Mouse (Mus musculus): ENCODE measurements at regions not wholly inside any gene's neighbourhood (a gene's known extent, or its start where the extent isn't known, plus 50 kb on each side); places are given as distances from the start of the nearest gene placed in this dataset.

DNA sequence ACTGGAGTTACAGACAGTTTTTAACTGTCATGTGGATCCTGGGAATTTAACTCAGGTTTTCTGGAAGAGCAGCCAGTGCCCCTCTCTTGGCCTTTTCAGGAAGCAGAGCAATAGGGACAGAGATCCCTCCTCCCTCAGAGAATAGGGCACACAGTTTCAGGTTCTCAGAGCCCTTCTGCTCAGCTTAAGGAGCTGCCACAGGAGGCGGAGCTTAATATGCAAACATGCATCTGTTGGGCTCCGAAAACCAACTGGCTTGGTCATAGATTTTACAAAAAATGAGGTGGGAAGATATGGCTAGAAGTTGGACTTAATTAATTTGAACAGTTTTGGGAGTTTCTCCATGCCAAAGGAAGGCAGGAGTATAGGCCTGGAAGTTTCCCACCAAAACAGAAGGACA, 61.9 kb upstream of the Znrf2 start:
- no peak overlapping the region for H3K27ac ChIP-seq (replicated peaks)
- H3K4me3 ChIP-seq, result no peak overlapping the region

DNA sequence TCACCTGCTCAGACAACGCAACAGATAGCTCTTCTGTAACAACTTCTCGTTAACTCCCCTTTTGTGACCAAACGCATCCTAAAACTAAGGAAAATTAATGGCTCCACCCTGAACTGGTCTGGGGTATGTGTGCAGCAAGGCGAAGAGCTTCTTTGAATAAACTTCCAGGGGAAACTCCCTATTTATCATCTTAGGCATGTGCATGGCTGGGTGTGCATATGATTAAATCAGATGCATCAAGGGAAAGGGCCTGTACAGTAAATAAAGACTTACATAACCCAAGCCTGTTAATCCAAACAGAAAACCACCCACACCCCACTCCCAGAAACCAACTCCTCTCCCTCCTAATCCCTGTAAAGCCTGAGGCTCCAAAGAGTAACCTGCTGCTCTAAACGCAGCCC, 59.2 kb upstream of the Znrf2 start:
- Histone ChIP-seq H3K9me3 (no peaks in the 10 kb centered on the region), H3K4me1 (replicated peaks) (peaks cover 34% of the 10 kb centered on the region), H3K9ac (no peak overlapping the region), H3K27ac (replicated peaks) (0 out of 2 replicates have a peak overlapping the region, but pooled peaks have one; percentile 17), H3K27me3 (no peaks in the 10 kb centered on the region; the same call in 1 of the 2 replicates), H3K4me3 (no peak overlapping the region), H3K36me3 (no peaks in the 10 kb centered on the region), H3K4me2 (no peak overlapping the region)
- WGBS, result 50% methylated on average over 5 of the region's 5 CpGs
- ATAC-seq (ENCODE audit: low FRiP score, low read depth), result no peak

More for the DNA sequence above, 61.9 kb upstream of the Znrf2 start:
- Histone ChIP-seq H3K9ac (no peak overlapping the region), H3K4me2 (no peak overlapping the region), H3K4me1 (replicated peaks) (peaks cover 23% of the 10 kb centered on the region), H3K27me3 (no peaks in the 10 kb centered on the region), H3K9me3 (no peaks in the 10 kb centered on the region), H3K36me3 (no peaks in the 10 kb centered on the region)
- ATAC-seq (ENCODE audit: low FRiP score, low read depth), result no peak
- WGBS, result 91% methylated on average over 2 of the region's 2 CpGs

DNA sequence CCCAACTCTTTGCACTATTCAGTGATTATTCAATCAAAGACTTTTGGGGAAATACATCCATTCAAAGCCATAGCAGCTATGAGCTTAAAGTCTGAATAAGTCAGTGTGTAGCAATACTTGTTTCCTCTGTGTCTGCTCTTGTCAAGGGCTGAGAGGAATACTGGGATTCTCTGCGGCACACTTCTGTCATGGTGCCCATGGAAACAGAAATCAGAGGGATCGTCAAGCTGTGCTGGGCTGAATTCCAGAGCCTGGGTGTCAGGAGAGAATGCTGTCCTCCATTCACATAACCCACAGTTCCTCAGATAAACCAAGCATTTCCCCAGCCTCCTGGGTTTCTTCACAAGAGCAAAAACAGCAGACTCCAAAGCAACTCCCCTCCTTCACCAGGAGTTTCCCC, 58.6 kb upstream of the Znrf2 start:
- 5% methylated on average over 2 of the region's 2 CpGs for WGBS
- H3K27ac ChIP-seq (replicated peaks), result no peak overlapping the region

DNA sequence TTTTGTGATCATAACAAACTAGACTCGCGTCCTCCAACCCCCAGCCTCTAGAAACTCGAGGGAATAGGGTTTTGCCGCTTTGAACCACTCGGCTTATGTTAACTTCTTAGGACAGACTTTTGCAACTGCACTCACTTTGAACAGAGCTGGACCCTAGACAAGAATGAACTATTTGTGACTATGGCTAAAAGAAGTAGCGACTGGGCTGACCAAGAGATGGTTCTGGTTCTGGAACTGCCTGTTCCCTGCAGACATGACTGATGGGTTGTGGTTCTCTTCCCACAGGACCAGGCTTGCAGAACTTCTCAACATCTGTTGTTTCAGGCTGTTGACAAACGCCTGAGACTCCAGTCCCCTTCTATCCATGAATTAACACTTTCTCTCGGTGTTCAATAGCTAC, 57.5 kb upstream of the Znrf2 start:
- Histone ChIP-seq H3K4me2 (no peak overlapping the region), H3K4me3 (no peak overlapping the region), H3K27me3 (no peaks in the 10 kb centered on the region; the same call in 1 of the 2 replicates), H3K9me3 (no peaks in the 10 kb centered on the region), H3K4me1 (replicated peaks) (peaks cover 34% of the 10 kb centered on the region), H3K9ac (no peak overlapping the region), H3K36me3 (no peaks in the 10 kb centered on the region), H3K27ac (replicated peaks) (no peak overlapping the region)
- WGBS, result 60% methylated on average over 8 of the region's 8 CpGs
- ATAC-seq (ENCODE audit: low FRiP score, low read depth), result no peak

More for the DNA sequence above, 58.6 kb upstream of the Znrf2 start:
- Histone ChIP-seq H3K4me2 (peak overlapping the region; percentile 9; the same call in 1 of the 2 replicates), H3K27me3 (no peaks in the 10 kb centered on the region; the same call in 1 of the 2 replicates), H3K4me1 (replicated peaks) (peaks cover 34% of the 10 kb centered on the region), H3K4me3 (no peak overlapping the region), H3K9me3 (no peaks in the 10 kb centered on the region), H3K9ac (no peak overlapping the region), H3K36me3 (no peaks in the 10 kb centered on the region)
- peak; percentile 55 for ATAC-seq (ENCODE audit: low FRiP score, low read depth)

DNA sequence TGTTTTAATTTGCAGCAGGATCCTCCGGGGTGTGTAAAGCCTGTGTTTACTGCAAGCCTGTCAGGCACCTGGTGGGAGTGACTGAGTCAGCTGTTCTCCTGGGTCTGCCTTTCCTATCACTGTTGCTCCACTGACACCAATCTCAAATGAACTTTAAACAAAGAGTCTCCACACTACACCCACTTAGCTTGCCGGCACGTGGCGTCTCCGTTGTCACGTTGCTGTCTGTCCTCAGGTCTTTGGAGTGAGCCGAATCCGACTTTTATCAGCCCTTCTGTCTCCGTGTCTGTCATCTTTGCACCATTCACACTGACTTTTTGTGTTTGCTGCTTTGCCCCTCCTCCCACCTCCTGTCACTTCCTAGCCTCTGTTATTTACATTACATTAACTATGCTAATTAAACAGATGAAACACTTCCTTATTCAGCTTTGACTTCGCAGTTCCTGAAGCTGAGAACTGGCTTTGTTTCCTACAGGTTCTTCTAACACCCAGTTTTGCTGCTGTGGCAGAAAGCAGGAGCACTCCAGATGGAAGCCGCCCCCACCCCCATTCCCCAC, 56.7 kb upstream of the Znrf2 start:
- peaks cover 34% of the 10 kb centered on the region for H3K4me1 ChIP-seq (replicated peaks)
- H3K27ac ChIP-seq (replicated peaks), result no peak overlapping the region
- no peaks in the 10 kb centered on the region for H3K9me3 ChIP-seq
- no peaks in the 10 kb centered on the region for H3K36me3 ChIP-seq
- H3K9ac ChIP-seq, result no peak overlapping the region
- H3K4me3 ChIP-seq, result peak overlapping the region; percentile 11; the same call in 1 of the 2 replicates
- H3K4me2 ChIP-seq, result peak overlapping the region; percentile 32
- H3K27me3 ChIP-seq, result no peaks in the 10 kb centered on the region; the same call in 1 of the 2 replicates
- ATAC-seq (ENCODE audit: low FRiP score, low read depth), result peak; percentile 43; the same call in 1 of the 2 replicates
- WGBS, result 2% methylated on average over 11 of the region's 11 CpGs

DNA sequence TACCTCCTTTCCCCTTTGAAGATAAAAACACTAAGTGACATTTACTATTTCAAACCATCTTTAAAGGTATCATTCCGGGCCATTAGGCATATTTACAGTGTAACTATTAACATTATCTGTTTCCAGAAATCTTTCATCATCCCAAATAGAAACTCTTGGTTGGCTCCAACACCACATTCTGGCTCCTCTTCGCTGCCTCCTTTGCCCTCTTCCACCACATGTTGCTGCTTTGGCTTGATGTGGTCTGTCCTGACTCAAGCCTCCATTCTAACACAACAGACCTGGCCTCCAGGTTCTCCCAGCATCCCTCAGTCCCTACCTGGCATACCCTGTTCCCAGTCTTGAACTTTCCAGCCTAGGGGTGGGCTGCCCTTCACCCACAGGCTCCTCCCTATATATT, 56.2 kb upstream of the Znrf2 start:
- no peak for ATAC-seq (ENCODE audit: low FRiP score, low read depth)
- H3K4me1 ChIP-seq (replicated peaks), result peaks cover 34% of the 10 kb centered on the region
- H3K4me2 ChIP-seq, result no peak overlapping the region
- WGBS, result 59% methylated on average over 2 of the region's 2 CpGs
- H3K4me3 ChIP-seq, result no peak overlapping the region
- H3K36me3 ChIP-seq, result no peaks in the 10 kb centered on the region
- no peaks in the 10 kb centered on the region for H3K9me3 ChIP-seq
- H3K27me3 ChIP-seq, result no peaks in the 10 kb centered on the region; the same call in 1 of the 2 replicates
- no peak overlapping the region for H3K9ac ChIP-seq
- no peak overlapping the region for H3K27ac ChIP-seq (replicated peaks)

DNA sequence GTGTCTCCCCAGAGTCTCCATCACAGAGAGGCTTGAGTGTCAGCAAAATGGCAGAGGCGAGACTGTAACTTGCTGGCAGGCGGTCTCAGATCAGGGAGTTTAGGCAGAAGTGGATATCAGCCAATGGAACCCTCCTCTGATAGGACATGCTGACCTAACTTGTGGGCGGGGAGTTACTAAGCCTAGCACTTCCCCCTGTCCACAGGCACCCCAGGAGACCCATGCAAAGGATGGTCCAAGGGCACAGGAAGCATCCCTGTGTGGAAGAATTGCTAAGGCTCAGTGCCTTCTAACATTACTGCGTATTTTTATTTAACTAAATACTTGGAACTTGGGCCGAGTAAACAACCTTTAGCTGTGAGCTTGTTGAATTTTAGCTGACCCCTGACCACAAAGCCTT, 54.7 kb upstream of the Znrf2 start:
- Histone ChIP-seq H3K27me3 (no peaks in the 10 kb centered on the region; the same call in 1 of the 2 replicates), H3K27ac (replicated peaks) (no peak overlapping the region), H3K9ac (no peak overlapping the region), H3K36me3 (no peaks in the 10 kb centered on the region), H3K4me3 (no peak overlapping the region), H3K4me2 (no peak overlapping the region), H3K4me1 (replicated peaks) (peaks cover 34% of the 10 kb centered on the region), H3K9me3 (no peaks in the 10 kb centered on the region)
- ATAC-seq (ENCODE audit: low FRiP score, low read depth), result no peak
- WGBS, result 79% methylated on average over 5 of the region's 5 CpGs

DNA sequence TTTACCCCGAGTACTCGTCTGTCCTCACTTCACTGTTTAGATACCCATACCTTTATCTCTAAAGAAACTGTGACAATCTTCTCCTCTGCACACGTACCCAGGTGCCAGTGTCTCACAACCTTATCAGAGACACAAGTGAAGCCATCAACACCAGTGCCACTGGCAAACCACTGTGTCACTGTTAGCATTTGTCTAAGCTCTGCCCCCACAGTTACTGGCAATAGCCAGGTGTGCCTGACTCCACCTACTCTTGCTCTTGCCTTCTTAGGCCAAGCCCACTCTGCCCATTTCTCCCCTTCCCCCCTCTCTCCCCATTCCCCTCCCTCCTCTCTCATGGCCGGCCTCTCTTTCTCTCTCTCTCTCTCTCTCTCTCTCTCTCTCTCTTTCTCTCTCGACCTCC, 54.2 kb upstream of the Znrf2 start:
- Histone ChIP-seq H3K27ac (replicated peaks) (no peak overlapping the region), H3K4me2 (no peak overlapping the region), H3K27me3 (no peaks in the 10 kb centered on the region; the same call in 1 of the 2 replicates), H3K4me3 (no peak overlapping the region), H3K4me1 (replicated peaks) (peaks cover 30% of the 10 kb centered on the region), H3K9ac (no peak overlapping the region), H3K9me3 (no peaks in the 10 kb centered on the region), H3K36me3 (no peaks in the 10 kb centered on the region)
- ATAC-seq (ENCODE audit: low FRiP score, low read depth), result no peak
- 46% methylated on average over 5 of the region's 5 CpGs for WGBS

DNA sequence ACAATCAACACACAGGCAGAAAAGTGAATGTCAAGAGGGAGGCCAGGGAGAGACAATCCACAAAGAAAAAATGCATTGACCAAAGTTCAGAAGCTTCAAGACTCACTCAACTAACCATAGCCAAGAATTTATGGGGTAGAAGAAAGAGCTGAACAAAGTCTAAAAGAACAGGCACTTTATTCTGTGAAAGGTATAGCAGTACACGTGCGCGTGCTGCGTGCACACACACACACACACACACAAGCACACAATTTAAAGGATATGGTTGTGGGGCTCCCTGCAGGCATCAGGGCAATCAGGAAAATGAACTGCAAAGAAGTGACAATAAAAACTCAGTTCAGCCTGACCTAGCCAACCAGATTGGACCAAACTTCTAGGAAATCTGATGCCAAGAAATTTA, 53.0 kb upstream of the Znrf2 start:
- no peaks in the 10 kb centered on the region for H3K9me3 ChIP-seq
- H3K36me3 ChIP-seq, result no peaks in the 10 kb centered on the region
- H3K9ac ChIP-seq, result no peak overlapping the region
- H3K27ac ChIP-seq (replicated peaks), result no peak overlapping the region
- no peak overlapping the region for H3K4me2 ChIP-seq
- 97% methylated on average over 4 of the region's 4 CpGs for WGBS
- H3K27me3 ChIP-seq, result no peaks in the 10 kb centered on the region; the same call in 1 of the 2 replicates
- peaks cover 19% of the 10 kb centered on the region for H3K4me1 ChIP-seq (replicated peaks)
- no peak overlapping the region for H3K4me3 ChIP-seq
- no peak for ATAC-seq (ENCODE audit: low FRiP score, low read depth)

DNA sequence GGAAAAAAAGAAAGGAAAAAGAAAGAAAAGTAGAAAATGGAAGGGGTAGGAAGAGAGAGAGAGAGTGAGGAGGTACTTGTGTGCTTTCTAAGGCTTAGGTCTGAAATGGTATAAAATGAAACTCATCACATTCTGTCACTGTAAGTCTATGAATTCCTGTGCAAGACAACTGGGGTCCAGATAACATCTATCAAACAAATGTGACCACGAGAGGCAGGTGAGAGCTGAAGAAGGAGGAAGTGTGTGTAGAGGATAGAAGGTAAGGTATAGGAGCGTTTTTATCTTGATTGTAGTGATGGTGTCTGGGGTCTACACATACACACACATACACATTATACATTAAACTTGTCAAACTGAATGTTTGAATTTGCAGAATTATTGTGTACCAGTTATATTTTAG, 51.0 kb upstream of the Znrf2 start:
- no peak overlapping the region for H3K27ac ChIP-seq (replicated peaks)
- H3K4me3 ChIP-seq, result no peak overlapping the region
- no peaks in the 10 kb centered on the region for H3K36me3 ChIP-seq
- no peak for ATAC-seq (ENCODE audit: low FRiP score, low read depth)
- no peak overlapping the region for H3K9ac ChIP-seq
- no peaks in the 10 kb centered on the region for H3K9me3 ChIP-seq
- H3K4me2 ChIP-seq, result no peak overlapping the region
- 85% methylated on average over 2 of the region's 2 CpGs for WGBS
- H3K4me1 ChIP-seq (replicated peaks), result peaks cover 4% of the 10 kb centered on the region
- no peaks in the 10 kb centered on the region; the same call in 1 of the 2 replicates for H3K27me3 ChIP-seq

DNA sequence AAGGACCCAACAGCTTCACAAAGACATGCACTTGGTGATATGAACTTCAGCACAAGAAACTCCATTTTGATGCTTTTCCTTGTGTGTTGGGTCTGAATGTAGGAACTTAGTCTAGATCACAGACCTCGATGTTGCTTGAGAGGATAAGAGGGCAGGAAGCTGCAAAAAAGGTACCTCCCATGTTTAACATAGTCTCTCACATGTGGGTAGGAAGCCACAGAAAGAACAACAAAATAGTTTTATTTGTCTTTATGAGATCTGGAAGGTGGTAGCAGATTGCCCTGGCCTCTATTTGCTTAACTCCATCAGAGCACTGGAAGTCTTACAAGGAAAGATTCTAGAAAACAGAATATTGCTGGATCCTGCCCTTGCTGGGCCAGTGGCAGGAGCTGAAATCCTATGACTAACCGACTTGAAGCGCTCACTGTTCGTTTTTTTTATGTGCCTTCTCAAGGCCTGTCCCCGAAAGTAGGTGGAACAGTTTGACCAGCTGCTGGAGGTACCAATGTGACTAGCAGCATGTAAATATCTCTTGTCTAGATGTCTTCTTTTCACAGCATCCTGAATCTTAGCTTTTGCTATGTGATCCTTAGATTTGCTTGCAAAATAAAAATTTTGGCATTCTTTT, 50.1 kb upstream of the Znrf2 start:
- ATAC-seq (ENCODE audit: low FRiP score, low read depth), result no peak

More for the DNA sequence above, 50.1 kb upstream of the Znrf2 start:
- Histone ChIP-seq H3K9ac (no peak overlapping the region), H3K4me1 (replicated peaks) (0 out of 2 replicates have a peak, but pooled peaks cover 2% of the 10 kb centered on the region), H3K4me2 (no peak overlapping the region), H3K27ac (replicated peaks) (no peak overlapping the region), H3K4me3 (no peak overlapping the region), H3K36me3 (no peaks in the 10 kb centered on the region), H3K27me3 (no peaks in the 10 kb centered on the region), H3K9me3 (no peaks in the 10 kb centered on the region)
- WGBS, result 85% methylated on average over 5 of the region's 5 CpGs
